Mouse (Mus musculus): ENCODE measurements around the gene Utp14a.

The Utp14a gene

DNA sequence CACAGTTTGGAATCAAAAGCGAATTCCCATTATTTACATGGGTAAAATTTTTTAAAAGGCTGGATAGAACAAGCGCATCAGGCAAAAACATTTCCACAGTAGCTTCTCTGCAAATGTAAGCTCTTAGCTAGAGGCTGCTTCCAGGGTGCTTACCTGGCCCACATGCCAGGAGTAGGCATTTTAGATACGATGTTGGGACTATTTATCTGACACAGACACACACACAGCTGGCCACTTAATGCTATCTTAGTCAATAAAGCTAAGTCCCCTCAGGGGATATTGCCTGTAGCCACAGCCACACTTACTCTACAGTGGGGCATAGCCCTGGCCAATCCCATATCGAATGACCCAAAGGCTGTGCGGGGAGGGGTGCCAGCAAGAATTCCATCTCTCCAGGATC is 55.1 kb downstream of the Utp14a start:
- in situ Hi-C loops (cut with MboI, MseI), result no loop called here

DNA sequence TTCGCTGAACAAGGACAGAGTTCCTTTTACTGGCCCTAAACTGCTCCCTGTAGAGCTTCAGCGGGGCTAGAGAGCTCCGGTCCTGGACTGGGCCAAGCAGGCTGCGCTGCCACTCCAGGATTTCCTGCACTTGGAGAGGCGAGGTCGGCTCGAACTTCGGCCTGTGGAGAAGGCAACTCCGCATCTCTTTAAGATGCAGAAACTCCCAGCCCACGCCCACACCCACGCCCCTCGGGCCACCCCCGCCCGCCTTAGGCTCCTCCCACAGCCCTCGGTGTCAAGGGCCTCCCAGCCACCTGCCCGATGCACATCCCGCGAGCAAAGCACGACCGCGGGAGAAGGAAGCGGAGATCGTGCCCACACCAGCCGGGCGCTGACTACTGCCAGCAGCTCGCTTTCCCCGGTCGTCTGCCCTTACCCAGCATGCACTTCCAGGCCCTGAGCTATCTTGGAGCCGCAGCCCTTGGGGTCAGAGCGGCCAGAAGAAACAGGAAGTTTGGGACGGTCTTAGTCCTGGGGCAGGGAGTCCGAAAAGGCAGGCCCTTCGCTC is 57.9 kb downstream of the Utp14a start:
- in situ Hi-C loops (cut with MboI, MseI), result no loop called here

DNA sequence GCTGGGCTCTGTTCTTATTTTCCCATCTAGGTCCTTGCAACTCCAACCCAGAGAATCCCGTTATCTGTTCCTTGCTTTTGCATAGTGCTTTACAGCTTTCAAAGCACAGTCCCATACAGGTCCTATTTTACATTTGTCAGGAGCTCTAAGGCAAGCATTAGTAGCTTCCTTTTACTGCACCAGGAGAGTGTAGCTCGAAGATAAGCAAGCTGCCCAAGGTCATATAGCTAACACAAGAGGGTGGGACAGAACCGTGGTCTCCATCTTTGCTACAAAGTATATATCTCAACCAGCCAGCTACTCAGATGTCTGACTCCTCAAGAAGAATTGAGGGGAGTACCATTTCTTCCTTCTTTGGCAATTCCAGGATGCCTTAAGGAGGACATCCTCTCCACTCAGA is 60.8 kb downstream of the Utp14a start:
- in situ Hi-C loops (cut with MboI, MseI), result no loop called here

DNA sequence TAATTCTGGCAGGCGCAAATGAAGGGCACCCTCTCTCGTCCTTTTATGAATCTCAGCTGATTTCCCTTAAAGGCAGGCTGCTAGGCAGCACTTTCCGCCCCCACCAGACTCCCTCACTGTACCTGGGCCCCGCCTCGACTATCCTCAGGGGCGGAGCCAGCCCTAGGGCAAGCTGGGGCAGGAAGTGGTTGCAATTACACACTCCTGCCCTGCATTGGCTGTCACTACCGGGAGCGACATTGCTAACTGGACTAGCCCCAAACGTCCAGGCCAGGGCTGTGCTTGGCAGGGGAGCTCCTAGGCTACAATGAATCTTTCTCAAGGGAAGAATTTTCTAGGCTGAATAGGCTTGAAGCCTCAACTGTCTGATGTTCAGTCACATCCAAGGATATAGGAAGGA is 61.5 kb downstream of the Utp14a start:
- in situ Hi-C loops (cut with MboI, MseI), result no loop called here
